Mouse (Mus musculus) forebrain, embryonic 11.5 days (tissue): Measurements from ENCODE around the gene Kcna7. TPM values are rescaled to one million over a fixed set of nuclear protein-coding genes. Genes with fewer than 3 reads are reported as not detected.

Source experiments
- ATAC-seq: fragments of 200-750 bp; cut with Nextera tagmentation; replicated peaks from 2 replicates; pipeline ENCODE4 v1.8.0; 2017; ENCODE audit warnings: moderate TSS enrichment; ENCODE audit not compliant: low FRiP score
- DNase-seq: peaks from one replicate; pipeline ENCODE4 v3.0.0-alpha.2; 2017; ENCODE audit warnings: low spot score
- H3K27ac ChIP-seq: fragments of 300-500 bp; sonication (generic); 2 replicates; pipeline ENCODE4 v1.5.1; 2014; ENCODE audit warnings: low read depth, low read length
- H3K27me3 ChIP-seq: fragments of 300-500 bp; sonication (generic); 2 replicates; pipeline ENCODE4 v1.6.1; 2014; ENCODE audit warnings: mild to moderate bottlenecking, low read length, mixed read lengths; ENCODE audit not compliant: control insufficient read depth, insufficient read depth
- H3K36me3 ChIP-seq: fragments of 300-500 bp; sonication (generic); 2 replicates; pipeline ENCODE4 v1.6.1; 2014; ENCODE audit warnings: mild to moderate bottlenecking, low read length, moderate library complexity, mixed read lengths; ENCODE audit not compliant: control insufficient read depth, insufficient read depth
- H3K4me1 ChIP-seq: fragments of 300-500 bp; sonication (generic); replicated peaks from 2 replicates; pipeline ENCODE4 v1.6.1; 2014; ENCODE audit warnings: low read length, mixed read lengths; ENCODE audit not compliant: control insufficient read depth, insufficient read depth
- H3K4me2 ChIP-seq: fragments of 300-500 bp; sonication (generic); 2 replicates; pipeline ENCODE4 v1.6.1; 2014; ENCODE audit warnings: low read depth, mild to moderate bottlenecking, low read length, moderate library complexity, mixed read lengths; ENCODE audit not compliant: severe bottlenecking
- H3K4me3 ChIP-seq: fragments of 300-500 bp; sonication (generic); 2 replicates; pipeline ENCODE4 v1.5.1; 2014; ENCODE audit warnings: low read depth, low read length
- H3K9ac ChIP-seq: fragments of 300-500 bp; sonication (generic); 2 replicates; pipeline ENCODE4 v1.6.1; 2014; ENCODE audit warnings: low read length
- H3K9me3 ChIP-seq: fragments of 300-500 bp; sonication (generic); 2 replicates; pipeline ENCODE4 v1.6.1; 2016; ENCODE audit warnings: low read length, mixed read lengths; ENCODE audit not compliant: control insufficient read depth
- WGBS: fragments of 180-500 bp; shearing (Covaris S2); extraction: QIAGEN DNeasy Blood & Tissue Kit; methylation state at CpG from one replicate; pipeline ENCODE4 v1.1.7; 2014; 5-methylcytosine and 5-hydroxymethylcytosine counted together
- polyA plus RNA-seq: library from polyadenylated mRNA; unstranded; fragments of >200 nt; fragmentation: Nextera tagmentation; extraction: Ambion mirVana; gene quantifications from 2 replicates; pipeline ENCODE4 v1.2.1, GENCODE M21; 2014

Kcna7 gene
- polyA plus RNA-seq, 1 experiment from 2014 or later: not detected

GRCm38 (mm10) chr7:45443526-45444420 is 38.3 kb downstream of the Kcna7 start:
- no peak overlapping the region for H3K27ac ChIP-seq
- no peaks in the 10 kb centered on the region for H3K27me3 ChIP-seq
- no peaks in the 10 kb centered on the region; the same call in 1 of the 2 replicates for H3K36me3 ChIP-seq
- DNase-seq (no peak), ATAC-seq (no peak)
- no peak overlapping the region for H3K4me3 ChIP-seq
- no peak overlapping the region for H3K9ac ChIP-seq
- H3K4me2 ChIP-seq: no peak overlapping the region
- H3K9me3 ChIP-seq: no peaks in the 10 kb centered on the region
- no peaks in the 10 kb centered on the region for H3K4me1 ChIP-seq
- 91% methylated on average over 22 of the region's 22 CpGs for WGBS

GRCm38 (mm10) chr7:45446589-45446988 is 41.1 kb downstream of the Kcna7 start:
- Histone ChIP-seq H3K36me3 (no peaks in the 10 kb centered on the region; the same call in 1 of the 2 replicates), H3K27me3 (no peaks in the 10 kb centered on the region), H3K4me3 (no peak overlapping the region), H3K9ac (no peak overlapping the region), H3K9me3 (no peaks in the 10 kb centered on the region), H3K4me2 (no peak overlapping the region), H3K4me1 (no peaks in the 10 kb centered on the region), H3K27ac (no peak overlapping the region)
- DNase-seq (no peak), ATAC-seq (no peak)

GRCm38 (mm10) chr7:45447325-45447990 is 42.0 kb downstream of the Kcna7 start:
- ATAC-seq (no peak), DNase-seq (no peak)
- Histone ChIP-seq H3K27me3 (no peaks in the 10 kb centered on the region), H3K4me2 (no peak overlapping the region), H3K27ac (no peak overlapping the region), H3K9ac (no peak overlapping the region), H3K4me1 (no peaks in the 10 kb centered on the region), H3K9me3 (no peaks in the 10 kb centered on the region), H3K4me3 (no peak overlapping the region), H3K36me3 (no peaks in the 10 kb centered on the region; the same call in 1 of the 2 replicates)
- 39% methylated on average over 11 of the region's 11 CpGs for WGBS

GRCm38 (mm10) chr7:45449974-45450373 is 44.5 kb downstream of the Kcna7 start:
- Histone ChIP-seq H3K4me2 (no peak overlapping the region), H3K4me1 (no peaks in the 10 kb centered on the region), H3K36me3 (no peaks in the 10 kb centered on the region), H3K9me3 (no peaks in the 10 kb centered on the region), H3K4me3 (no peak overlapping the region), H3K9ac (no peak overlapping the region), H3K27ac (no peak overlapping the region), H3K27me3 (no peaks in the 10 kb centered on the region)
- ATAC-seq (no peak), DNase-seq (no peak)
- 93% methylated on average over 1 of the region's 1 CpGs for WGBS

GRCm38 (mm10) chr7:45451344-45451982 is 46.0 kb downstream of the Kcna7 start:
- no peak overlapping the region for H3K4me2 ChIP-seq
- no peaks in the 10 kb centered on the region for H3K4me1 ChIP-seq
- peak; percentile 71 for ATAC-seq
- H3K4me3 ChIP-seq: no peak overlapping the region
- no peaks in the 10 kb centered on the region for H3K9me3 ChIP-seq
- H3K9ac ChIP-seq: no peak overlapping the region
- 52% methylated on average over 23 of the region's 23 CpGs for WGBS
- DNase-seq: peak; percentile 90
- no peaks in the 10 kb centered on the region for H3K27me3 ChIP-seq
- H3K36me3 ChIP-seq: no peaks in the 10 kb centered on the region
- H3K27ac ChIP-seq: no peak overlapping the region

- Histone ChIP-seq H3K9ac (no peak overlapping the region), H3K36me3 (peaks cover 3% of the 10 kb centered on the region; the same call in 1 of the 2 replicates), H3K4me2 (no peak overlapping the region), H3K4me1 (no peaks in the 10 kb centered on the region; the same call in 1 of the 2 replicates), H3K27me3 (no peaks in the 10 kb centered on the region), H3K27ac (no peak overlapping the region), H3K4me3 (no peak overlapping the region), H3K9me3 (no peaks in the 10 kb centered on the region)
- DNase-seq (no peak), ATAC-seq (no peak)
- WGBS: 84% methylated on average over 15 of the region's 15 CpGs
These were observed 49.5 kb downstream of the Kcna7 start for GRCm38 (mm10) chr7:45454971-45455370.

GRCm38 (mm10) chr7:45455932-45456696 is 50.7 kb downstream of the Kcna7 start:
- 77% methylated on average over 13 of the region's 13 CpGs for WGBS
- no peak for DNase-seq
- H3K27ac ChIP-seq: no peak overlapping the region
- H3K27me3 ChIP-seq: no peaks in the 10 kb centered on the region
- H3K4me1 ChIP-seq: peaks cover 10% of the 10 kb centered on the region; the same call in 1 of the 2 replicates
- H3K9me3 ChIP-seq: no peaks in the 10 kb centered on the region
- H3K9ac ChIP-seq: no peak overlapping the region
- H3K4me3 ChIP-seq: no peak overlapping the region
- H3K4me2 ChIP-seq: no peak overlapping the region
- no peak for ATAC-seq
- peaks cover 3% of the 10 kb centered on the region; the same call in 1 of the 2 replicates for H3K36me3 ChIP-seq

GRCm38 (mm10) chr7:45456721-45457203 is 51.3 kb downstream of the Kcna7 start:
- 70% methylated on average over 9 of the region's 9 CpGs for WGBS
- Histone ChIP-seq H3K4me1 (peaks cover 10% of the 10 kb centered on the region; the same call in 1 of the 2 replicates), H3K27me3 (no peaks in the 10 kb centered on the region), H3K36me3 (peaks cover 3% of the 10 kb centered on the region; the same call in 1 of the 2 replicates), H3K4me2 (no peak overlapping the region), H3K9ac (no peak overlapping the region), H3K27ac (no peak overlapping the region), H3K9me3 (no peaks in the 10 kb centered on the region), H3K4me3 (no peak overlapping the region)
- no peak for DNase-seq
- no peak for ATAC-seq
